Mouse (Mus musculus): ENCODE measurements at regions not wholly inside any gene's neighbourhood (a gene's known extent, or its start where the extent isn't known, plus 50 kb on each side); places are given as distances from the start of the nearest gene placed in this dataset.

DNA sequence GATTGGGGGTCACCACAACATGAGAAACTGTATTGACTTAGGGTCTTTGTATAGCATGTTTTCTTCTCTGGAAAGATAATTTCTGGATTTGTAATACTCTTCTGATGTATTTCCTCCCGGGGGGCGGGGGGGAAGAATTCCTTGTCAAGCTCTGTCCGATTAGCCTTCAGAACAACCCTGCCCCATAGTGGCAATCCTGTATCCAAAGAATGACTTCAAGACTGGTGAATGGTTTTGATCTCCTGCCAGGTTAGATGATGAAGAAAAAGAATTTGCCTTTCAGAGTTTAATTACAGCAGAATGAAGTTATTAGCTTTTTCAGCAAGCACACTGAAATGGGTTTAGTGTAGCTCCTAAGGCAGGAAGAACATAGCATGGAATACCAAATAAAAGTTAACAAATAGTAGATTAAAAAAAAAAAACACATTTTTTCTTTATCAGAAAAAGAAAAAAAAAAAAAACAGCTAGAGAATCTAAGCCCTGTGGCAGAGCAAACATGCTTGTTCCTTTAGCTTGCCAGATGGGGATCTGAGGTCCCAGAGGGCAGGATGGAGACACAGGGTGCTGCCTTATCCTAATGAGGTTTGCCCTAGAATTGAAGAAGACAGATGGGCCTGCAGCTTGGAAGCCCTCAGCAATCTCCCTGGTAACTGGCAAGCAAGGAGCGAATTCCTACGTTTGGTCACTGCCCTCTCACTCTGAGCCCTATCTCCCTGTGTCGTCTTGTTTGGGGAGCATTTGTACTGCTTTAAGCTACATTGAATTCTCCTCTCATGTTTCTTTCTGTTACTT is 280.9 kb upstream of the Gm9972 start:
- no peak for DNase-seq

DNA sequence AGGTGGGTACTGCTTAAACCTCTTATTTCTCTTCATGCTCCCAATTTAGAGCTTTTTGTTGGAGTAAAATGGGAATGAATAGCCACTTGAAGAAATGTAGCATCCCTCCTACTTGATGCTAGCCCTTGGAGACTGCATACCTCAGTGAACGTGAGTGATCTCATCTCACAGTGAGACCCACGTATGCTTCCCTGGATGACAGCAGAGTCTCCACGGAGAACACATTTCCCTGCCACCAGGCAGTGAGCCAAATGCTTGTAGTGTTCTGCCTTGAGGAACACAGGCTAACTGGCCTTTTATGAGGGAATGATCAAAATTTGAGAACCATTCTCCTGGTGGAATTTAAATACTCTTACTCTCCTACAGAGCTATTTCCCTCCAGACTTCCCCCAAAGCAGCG is 280.1 kb upstream of the Gm9972 start:
- no peak for DNase-seq

DNA sequence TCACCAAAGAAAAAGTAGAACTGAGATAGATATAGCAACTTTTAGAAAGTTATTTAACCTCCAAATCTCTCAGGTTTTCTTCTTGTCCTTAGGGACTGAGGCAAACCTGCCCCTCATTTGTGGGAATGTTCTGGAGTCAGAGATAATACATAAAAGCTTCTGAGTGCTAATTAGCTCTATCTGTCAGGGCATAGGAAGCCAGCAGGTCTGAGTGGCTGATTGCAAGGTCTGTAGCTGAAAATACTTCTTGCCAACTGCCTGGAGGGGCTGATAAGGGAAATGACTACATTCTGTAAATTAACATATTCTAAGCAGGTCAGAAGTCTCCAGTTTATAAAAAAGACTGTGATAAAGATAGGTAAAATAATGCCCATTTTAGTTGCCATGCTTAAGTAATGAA is 270.3 kb upstream of the Gm9972 start:
- no peak for DNase-seq

DNA sequence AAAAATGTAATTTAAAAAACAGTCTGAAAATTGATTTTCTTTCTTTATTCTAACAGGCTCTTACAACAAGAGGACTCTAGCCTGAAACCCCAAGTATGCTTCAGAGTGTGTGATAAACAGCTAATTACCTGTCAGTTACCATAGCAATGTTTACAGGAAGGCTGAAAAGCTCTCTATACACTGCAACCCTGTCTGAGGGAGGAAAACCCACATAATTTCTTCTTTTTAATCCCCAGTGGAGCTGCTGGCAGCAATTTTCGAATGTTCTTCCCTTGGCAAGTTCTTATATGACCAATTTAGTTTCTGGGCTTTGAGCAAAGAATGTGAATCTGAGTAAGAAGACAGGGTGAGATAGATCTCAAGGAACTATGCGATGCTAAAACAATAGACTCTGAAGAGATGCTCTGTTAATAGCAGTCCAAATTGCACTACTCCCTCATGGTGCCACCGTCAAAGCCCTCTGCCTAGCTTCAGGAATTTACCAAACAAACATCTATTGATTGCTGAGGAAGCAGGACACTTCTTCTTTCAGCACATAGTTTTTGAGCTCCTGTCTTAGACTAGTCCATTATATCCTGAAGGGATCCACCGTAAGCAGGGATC is 260.4 kb upstream of the Gm9972 start:
- no peak for DNase-seq

DNA sequence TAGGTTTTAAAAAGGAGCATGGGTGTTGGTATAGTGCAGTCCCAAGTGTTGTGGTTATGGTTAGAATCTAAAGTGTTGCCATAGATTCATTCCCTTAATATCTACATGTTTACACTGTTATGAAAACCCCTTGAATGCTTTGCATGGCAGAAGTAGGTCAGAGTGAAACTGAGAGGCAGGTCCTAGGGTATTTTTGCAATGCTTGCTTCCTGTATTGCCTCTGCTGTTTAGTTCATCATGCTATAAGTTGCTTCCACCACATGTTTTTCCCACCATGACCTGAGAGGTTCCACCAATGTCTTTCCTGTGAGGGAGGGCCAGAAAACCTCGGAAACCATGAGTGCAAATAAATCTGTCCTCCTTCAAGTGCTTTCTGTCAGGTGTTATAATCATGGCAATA is 224.1 kb upstream of the Gm9972 start:
- DNase-seq = no peak

DNA sequence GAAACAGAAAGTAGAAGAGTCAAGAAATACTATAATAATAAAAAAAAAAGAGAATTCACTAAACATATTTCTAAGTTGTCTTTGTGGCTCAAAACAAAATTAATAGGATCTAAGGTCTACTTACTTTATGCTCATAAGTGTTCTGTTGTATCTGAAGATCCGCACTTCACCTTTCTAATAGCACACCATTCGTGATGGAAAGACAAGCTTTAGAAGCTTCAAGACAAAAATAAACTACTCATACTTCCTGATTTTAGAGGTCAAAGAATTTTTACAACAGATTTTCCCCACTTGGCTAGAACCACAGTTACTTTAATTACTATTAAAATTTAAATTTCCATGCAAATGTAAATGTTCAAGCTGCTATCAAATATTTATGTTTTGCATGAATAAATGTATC is 219.8 kb upstream of the Gm9972 start:
- no peak for DNase-seq

DNA sequence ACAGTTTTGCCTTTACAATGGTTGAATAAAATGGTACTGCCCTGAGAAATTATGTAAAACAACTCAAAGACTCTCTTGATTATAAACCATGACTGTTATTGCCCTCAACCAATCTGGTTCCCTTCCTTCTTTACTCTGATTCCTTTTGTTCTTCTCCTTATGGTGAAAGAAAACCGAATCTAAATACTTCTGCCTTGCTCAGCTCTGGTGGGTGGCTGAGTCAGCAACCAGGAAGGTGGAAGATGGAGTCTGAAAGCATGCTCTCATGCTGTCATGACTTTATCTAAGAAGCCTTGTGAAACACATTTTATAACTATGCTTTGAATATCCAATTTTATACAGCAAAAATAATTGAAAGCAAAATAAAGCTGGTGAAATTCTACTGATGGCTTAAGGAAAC is 212.7 kb upstream of the Gm9972 start:
- no peak for DNase-seq

DNA sequence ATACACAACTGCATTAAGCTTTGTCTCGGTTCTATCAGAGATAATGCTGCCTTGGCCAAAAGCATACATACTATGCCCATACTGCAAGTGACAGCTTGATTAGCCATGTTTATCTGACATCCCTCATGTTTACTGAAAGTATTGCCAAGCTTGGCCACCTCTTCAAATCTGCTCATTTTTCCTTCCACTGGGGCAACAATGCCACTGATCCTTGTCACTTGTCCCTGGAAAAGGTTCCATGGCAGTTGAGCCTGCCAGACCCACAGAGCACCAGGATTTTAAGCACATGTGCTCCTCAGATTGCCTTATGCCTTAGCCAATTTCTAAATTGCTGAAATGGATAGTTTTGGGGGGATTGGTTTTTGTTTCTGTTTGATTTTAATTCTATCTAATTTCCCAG is 189.8 kb upstream of the Gm9972 start:
- DNase-seq = no peak

DNA sequence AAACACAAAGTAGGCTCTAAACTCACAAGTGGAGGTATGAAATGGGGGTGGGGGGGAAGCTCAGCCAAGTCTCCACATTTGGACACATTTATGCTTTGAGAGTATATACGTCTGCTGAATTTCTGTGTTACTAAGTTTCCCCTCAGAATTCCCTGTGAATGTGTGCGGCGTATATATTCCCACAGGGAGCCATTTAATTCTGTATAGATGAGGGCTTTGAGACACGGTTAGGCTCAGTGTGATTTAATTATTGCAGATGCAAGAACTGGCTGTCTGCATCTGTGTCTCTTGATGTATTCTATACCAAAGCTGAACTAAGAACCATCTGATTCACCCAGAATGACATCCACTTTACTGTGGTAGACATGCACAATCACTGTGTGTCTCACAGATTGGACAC is 181.1 kb upstream of the Gm9972 start:
- DNase-seq = no peak

DNA sequence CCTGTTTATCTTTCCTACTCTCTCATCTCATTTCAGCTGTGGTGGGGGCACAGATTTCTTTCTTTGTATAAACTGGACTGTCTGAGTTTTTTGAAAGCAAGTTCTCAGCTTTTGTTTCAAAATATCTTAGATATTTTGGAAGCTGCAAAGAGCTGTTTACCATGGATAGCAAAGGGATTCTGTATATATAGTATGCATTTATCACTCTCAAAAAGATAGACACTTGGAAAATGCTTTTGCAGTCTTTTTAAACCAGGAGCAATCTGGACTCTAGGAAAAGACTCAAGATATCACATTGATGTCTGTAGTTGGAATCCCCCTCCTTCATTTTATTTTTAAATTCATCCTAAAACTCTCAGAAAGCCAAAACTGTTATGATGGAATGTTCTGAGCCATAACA is 177.9 kb upstream of the Gm9972 start:
- DNase-seq = no peak

DNA sequence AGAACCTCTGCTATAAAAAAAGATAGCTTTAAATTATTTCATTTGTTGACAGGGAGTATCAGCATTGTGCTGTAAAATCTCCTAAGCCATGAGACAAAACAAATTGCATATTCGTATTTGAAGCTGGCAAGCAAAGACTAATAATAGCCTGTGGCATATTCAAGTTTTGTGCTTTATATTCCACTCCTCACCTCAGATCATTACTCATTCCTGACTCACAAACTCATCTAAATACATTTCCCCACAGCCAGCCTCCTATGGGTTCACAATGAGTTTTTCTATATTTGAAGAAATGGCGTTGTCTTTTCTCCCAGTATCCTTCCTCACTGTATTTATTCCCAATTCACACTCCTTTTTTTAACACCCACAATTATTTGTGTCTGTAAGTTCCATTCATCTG is 161.5 kb upstream of the Gm9972 start:
- no peak for DNase-seq

DNA sequence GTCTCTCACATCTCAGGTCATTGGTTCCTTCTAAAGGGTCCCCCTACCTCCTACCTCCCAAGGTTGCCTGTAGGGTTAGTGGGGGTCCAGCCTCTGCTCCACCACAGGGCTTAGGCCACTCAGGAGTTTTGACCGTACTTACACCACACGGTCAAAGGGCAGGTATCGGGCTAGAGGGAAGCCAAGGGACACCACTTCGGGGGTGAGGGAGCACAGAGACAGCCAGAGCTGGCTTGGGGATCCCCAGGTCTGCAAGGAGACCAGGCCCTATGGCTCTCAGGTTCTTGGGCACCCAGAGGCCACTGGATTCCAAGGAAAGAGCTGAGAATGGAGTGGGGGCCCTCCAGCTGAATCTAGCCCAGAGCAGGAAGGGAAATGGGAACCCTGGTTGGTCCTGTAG is 135.5 kb upstream of the Gm9972 start:
- DNase-seq = no peak

DNA sequence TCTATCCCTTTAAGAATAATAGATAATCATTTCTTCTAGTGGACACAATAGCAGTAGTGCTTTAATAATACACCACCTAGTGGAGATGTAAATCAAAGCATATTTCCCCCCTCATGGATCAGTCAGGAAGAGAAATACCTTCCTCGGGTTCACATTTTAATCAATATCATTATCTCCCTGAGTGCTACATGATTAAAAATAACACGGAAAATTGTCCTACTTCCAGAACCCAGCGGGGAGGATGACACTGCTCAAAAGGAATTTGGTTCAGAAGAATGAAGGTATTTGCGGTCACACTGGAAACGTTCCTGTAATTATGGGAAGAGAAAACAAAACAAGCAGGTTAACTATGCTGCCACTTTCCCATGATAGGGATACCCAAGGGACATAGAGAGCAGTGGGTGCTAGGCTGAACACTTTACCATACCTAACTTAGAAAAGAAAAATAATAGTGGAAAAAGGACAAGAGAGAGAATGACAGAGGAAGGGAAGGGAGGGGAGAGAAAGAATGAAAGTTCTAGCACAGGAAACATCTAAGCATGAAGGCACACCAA is 132.0 kb upstream of the Gm9972 start:
- no peak for DNase-seq

DNA sequence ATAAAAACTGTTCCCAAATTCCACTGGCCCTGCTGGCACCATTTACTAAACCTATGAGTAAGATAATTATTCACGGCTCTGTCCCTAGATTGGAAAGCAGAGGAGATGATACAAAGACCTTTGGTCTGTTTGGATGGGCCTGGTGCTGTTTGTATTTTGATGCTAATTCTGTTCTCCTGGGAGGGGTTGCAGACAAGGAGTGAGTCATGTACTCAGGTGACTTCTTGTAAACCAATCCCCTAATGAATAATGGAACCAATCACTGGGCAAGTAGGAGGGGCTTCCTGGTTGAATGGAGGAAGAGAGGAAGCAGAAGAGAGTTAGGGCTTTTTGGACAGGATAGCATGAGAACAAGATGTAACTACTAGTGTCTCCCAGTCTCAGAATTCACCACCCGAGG is 130.0 kb upstream of the Gm9972 start:
- DNase-seq = no peak

DNA sequence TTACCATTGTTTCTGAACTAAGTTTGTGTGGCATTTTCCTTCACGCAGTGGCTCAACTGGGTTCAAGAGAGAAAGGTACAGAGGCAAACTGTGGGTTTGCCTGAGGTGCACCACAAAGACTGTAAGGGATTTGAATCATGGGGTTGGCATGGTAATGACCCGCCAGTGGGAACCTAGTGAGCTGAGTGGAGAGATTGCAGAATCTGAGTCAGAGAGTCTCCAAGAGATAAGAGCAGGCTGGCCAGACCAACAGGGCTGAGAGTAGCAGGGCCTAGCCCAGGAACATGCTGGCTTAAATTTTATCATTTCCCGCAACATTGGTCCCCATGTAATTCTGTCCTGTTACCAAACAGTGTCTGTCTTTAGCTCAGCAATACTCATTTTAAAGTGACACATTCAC is 129.5 kb upstream of the Gm9972 start:
- no peak for DNase-seq

DNA sequence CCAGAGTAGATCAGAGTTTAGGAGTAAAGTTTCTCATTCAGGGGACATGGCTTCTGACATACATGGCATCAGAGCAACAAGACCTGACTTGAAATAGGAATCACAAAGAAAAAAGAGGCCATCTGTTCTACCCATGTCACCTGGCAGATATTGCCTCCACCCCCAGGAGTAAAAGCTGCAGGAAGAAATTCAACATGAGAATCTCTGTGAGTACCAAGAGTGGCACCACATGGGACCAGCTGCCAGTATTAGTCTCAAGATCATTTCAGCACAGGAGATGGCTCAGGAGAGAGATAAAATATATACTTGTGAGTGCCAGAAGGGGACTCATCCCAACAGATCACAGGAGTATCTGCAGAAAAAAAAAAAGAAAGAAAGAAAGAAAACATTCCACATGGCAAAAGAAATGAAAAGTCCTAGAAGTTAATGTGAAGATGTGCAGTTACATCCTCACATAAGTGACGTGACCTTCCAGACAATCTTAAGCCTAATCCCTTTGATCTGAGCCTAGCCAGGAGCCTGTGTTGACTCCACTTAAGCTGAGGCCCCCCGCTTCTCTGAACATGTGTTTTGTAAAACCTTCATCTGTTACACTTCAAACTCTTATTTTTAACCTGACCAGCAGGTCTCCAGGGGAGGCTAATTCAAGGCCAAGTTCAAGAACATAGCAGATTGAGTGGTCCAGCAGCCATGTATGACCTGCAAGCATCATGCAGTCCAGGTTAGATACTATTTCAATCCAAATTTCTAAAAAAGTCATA is 118.9 kb upstream of the Gm9972 start:
- DNase-seq = no peak

DNA sequence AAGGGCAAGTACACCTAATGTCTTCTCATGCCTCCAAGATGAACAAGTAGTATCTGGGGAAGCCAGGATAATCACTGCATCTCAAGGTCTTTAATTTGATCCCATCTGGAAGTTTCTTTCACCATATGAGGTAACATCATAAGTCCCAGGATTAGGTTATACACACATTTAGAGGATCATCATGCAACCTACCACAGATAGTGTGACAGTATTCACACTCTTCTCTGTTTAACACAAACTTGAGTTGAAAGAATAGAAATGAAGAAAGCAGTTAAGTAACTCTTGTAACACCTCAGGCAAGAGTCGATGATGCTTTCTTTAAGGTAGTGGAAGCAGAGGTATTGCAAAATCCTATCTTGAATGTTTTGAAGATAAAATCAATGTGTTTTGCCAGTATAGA is 116.3 kb upstream of the Gm9972 start:
- DNase-seq = no peak

DNA sequence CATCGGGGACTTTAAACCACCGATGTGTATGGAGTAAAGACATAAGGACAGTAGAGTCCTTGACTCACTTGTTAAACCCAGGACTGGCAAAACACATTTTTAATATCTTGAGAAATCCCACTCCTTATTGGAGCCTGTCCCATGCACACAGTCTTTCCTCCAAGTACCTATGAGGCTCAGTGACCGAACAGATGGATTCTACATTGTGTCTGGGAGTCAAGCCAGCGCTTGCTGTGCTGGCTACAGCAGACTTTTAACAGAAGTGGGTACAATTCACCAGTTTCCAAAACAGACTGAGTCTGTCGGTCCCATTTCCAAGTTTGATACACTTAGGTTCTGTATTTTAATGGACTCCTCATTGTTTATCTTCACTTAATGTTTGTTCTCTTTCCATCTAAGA is 108.4 kb upstream of the Gm9972 start:
- DNase-seq = no peak

DNA sequence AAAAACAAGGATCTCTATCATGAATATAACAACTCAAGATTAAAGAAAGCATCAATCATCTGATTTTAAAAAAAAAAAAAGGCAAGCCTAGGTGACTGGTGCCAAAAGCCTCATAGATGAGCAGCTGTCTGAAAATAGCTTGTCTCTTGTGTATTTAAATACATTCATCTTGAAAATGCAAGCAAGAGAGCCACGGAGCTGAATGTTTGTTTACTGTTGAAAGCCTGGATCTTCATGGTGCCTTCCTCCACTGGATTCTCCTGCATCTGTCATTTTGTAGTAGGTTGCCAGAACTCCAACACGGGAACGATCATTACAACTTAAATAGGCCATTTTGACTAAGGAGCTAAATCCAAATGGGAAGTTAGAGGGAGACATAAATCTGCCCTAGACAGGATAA is 106.6 kb upstream of the Gm9972 start:
- DNase-seq = no peak

DNA sequence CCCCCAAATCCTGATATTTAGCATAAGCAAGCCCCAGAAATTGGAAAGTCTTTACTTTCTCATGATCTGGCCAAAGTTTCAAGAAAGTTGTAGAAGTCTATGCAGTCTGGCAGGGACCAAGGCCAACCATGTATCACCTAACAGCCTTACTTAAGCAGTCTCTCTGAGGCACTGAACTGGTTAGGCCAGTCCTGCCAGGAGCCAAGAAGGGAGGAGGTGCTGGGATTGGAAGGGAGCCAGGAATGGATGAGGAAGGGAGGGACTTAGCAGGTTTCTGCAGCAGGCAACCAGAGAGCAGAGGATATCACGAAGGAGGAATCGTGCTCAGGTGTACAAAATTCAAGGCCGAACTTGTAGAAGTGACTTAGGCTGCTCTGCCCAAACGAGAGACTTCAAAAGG is 96.3 kb upstream of the Gm9972 start:
- peak; percentile 67 for DNase-seq

DNA sequence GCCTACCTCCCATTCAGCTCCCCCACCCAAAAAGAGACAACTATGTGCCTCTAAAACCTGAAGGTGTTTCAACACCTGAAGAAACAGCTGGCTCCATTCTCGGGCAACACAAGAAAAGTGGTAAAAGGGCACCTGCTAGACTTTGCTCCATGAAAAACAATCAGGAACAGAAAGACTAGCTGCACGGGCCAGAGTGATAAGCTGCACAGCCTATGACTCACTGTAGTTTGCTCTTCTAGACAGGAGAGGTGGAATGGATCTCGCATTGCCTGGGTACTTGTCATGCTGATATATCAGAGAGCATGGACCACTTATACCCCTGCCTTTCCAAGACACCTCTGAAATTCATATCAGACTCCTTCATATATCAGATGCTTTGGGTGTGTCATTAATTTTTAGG is 94.0 kb upstream of the Gm9972 start:
- DNase-seq = no peak

DNA sequence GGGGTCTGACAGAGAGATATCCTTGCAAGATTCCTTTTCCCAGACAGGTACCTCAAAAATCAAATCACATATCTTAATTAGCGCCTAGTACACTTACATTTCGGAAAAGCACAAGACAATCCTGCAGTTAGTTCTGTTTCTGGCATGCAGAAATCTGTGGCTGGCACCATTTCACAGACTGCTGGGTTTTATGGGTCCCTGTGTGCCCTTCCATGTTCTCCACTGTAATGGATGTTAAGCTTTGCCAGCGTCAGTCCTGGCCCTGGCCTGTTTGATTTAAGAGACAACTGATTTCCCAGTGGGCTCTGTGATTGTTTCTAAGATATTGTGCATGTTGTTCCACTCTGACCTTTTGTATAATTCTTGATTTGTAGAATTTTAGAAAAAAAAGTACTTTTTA is 93.3 kb upstream of the Gm9972 start:
- no peak for DNase-seq

DNA sequence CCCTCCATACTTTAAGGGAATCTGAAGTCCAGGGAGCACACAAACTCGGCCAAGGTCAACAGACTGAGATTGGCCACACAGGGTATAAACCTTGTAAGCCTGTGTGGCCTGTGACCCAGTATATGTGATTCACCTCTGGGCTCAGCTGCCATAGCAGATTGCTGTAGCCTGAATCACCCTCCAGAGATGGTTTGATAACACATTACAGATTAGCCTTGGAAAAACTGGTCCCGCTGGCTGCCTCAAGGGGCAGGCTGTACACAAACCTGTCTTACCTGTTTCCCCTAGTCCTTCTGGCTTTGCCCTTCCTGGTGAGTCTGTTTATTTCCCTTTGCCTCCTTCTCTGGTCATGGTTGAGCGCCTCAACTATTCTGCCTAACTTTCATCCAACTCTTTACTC is 91.0 kb upstream of the Gm9972 start:
- peak; percentile 46 for DNase-seq

DNA sequence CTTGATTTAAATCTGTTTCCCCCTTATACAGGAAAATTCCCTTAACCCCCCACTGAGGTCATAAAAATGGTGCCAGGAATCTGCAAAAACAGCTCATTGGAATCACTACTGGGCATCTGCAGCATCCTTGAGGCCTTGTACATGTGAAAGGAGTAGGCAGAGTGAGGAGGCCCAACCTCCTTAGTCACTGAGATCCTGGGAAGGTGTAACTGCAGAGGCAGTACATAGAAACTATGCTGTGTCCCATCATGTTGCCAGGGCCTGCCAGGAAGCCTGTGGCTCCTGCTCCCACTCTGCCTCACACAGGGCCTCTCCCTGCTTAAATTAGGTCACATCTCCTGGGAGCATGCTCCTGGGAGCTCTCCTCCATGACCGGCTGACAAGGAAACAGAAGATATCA is 85.7 kb upstream of the Gm9972 start:
- DNase-seq = no peak

Measured in kidney, adult 18-20 months (tissue).